Mouse (Mus musculus): ENCODE measurements around the gene Arhgef2.

Gene Arhgef2

DNA sequence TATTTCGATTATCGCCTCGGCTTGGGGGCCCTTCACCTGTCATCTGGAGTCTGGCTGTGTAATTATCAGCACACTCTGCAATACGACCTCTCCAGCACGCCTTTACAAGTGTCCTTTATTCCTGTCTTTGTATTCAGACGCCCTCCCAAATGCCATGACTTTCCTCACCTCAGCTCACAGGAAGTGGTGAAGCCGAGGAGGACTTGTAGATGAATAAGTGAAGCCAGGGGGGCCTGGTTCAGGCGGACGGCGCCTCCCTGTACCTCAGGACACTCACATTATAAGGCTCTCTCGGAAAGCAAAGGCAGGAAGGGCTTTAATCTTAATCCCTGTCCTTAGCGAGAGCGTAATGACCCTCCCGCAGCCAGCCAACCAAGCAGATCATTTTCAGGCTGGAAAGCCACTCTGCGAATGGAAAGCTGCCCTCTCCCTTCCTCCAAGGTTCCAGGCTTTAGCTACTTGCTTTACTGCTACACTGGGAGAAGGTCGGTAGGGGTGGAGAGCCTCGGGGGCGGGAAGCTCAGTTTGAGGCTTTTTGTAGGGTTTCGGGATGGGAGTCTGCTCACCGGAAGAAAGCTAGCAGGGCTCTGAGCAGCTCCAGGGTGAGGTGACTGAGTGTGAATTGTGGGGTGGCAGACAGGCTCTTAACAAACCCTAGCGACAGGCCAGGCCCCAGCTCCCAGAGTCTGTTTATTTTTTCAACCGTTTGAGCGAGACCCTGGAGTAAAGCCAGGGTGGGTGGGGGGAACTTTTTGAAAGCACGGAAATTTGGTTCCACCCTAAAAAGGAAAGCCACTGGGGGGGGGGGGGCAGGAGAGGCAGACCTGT is 16.6 kb downstream of the Arhgef2 start:
- DNase-seq = peak; percentile 84

DNA sequence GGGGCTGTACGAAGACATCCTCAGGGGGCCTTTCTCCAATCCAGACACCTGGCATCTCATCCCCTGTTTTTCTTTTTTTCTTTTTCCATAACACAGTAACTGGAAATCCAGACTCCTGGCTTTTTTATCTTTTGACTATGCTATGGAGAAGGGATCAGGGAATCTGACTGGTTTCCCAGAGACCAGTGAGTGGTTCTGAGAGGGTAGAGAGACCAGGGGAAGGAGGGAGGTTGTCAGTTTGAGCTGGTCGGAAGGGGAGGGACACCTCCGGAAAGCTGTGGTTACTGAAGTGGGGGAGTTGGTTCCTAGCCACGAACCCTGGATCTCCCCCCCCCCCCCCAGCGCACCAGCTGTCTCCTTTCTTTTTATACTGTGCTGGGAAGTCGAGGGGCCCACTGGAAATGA is 17.2 kb downstream of the Arhgef2 start:
- DNase-seq = peak; percentile 71

DNA sequence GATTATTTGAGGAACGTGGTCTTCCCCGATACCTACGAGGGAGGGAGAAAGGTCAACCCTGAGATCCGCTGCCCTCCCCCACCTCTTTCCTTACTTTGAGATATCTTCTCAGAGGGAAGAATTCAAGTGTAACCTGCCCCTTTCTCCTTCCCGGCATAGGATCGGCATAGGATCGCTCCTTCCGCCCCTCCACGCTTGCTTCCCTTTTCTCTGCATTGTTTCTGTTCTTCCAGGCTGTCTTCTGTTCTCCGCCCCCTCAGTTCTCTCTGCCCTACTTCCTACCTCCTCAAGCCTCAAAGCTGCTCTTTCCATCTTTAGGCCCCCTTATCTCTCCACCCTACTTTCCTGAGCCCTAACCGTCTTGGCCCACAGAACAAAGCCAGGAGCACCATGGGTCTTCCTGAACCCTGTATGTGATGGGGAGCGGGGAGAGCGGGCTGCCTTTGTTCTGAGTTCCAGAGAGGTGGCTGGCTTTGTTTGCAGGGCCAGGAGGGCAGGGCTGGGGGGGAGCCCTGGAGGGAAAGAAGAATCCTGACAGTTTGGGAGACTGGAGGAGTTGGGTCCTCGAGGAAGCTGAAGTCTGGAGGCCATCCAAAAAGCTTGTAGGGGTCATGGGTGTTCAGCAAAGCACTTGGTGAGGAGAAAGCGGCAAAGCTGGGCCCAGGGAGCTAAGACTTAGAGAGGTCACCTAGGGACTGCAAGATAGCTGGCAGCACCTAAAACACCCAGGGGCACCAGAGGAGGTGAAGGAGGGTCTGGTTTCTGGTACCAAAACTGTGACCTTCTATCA is 17.8 kb downstream of the Arhgef2 start:
- peak; percentile 57 for DNase-seq

DNA sequence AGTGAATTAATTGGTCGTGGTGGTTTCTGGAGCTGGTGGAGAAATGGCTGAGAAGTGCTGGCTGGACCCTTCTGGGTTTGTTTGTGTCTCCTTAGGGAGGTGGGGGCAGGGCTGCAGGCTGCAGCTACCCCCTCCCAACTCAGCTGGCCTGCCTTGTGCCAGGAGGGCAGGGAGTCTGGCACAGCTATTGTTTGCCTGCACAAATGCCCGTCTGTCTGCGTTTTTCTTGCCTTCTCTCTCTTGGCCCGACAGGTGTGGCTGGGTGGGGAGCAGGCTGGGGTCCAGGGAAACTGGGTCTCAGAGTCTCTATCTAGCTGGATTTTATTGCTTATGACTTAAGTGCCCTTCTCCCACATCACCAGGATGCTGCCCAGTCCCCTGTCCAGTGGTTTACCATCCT is 18.6 kb downstream of the Arhgef2 start:
- no peak for DNase-seq

DNA sequence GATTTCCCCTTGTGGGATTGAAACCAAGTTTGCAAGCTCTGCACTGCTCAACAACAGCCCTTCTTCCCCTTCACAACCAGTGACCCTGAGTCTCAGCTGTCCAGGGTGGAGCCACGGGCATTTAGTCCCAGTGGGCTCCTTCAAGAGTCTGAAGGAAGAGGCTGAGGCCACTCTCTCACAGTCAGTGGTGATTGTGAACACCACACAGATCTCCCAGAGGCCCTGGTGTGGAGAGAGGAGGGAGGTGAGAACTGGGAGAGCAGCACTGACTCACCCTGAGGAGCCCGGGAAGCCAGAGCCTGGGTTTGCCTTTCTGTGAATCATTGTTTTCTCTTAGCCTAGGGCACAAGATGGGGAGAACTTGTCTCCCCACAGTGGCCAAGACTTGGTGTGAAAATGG is 19.2 kb downstream of the Arhgef2 start:
- no peak for DNase-seq

DNA sequence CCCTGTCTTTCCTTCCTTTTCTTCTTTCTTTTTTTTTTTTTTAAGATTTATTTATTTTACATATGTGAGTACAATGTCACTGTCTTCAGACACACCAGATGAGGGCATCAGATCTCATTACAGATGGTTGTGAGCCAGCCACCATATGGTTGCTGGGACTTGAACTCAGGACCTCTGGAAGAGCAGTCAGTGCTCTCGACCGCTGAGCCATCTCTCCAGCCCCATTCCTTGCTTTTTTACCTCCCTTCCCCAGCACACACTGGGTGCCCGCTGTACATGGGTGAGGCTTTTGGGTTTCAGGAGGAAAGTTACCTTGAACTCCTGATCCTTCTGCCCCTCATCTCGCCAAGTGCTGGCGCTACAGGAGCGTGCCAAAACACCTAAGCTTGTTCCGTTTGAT is 19.8 kb downstream of the Arhgef2 start:
- no peak for DNase-seq

DNA sequence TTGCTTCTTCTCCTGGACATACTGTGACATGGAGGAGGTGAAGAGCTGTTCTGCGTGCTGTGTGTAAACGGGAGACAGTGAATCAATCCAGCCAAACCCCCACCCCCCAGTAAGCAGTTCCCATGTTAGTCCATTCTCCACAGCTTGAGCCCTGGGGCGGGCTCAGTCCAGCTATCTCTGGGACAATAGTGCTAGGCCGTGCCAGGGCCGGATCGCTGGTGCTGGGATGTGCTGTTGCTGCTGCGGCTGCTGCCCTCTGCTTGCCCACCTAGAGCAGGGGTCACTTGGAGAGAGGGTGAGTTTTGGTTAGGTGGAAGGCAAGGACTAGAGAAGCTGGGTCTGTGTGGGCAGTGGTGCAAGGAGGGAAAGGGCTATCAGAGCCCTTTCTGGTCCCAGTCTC is 20.6 kb downstream of the Arhgef2 start:
- no peak for DNase-seq

DNA sequence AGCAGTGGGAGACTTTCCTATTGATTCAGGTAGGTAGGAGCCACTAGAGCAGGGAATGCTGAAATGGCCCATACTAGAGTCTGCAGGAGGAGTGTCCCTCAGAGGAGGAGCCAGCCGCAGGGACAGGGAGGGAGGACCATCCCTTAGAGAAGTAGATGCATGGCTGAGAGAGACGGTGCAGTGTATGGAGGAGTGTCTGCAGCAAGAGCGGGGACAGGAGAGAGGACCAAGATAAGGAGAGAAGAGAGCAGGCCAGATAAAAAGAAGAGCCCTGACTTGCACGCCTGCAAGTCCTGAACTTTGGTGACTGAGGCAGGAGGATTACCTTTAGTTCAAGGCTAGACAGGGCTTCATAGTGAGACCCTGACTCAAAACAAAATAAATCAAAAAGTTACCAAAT is 21.3 kb downstream of the Arhgef2 start:
- DNase-seq = no peak

DNA sequence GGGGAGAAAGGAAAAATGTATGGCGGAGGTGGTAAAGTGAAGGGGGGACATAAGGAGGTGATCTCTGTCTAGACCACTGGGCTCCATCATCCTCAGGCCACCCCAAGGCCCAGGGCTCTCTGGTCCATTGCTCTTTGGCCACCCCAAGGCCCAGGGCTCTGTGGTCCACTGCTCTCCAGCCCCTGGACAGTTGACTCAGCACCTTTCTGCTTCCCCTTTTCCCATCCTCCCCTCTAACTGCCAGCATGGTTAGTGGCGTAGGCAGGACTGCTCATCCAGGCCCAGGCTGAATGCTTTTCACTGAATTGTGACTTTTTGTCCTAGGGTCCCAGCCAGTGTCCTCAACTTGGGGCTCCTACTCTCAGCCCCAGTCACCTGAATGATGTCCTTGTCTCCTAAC is 21.8 kb downstream of the Arhgef2 start:
- DNase-seq = no peak

DNA sequence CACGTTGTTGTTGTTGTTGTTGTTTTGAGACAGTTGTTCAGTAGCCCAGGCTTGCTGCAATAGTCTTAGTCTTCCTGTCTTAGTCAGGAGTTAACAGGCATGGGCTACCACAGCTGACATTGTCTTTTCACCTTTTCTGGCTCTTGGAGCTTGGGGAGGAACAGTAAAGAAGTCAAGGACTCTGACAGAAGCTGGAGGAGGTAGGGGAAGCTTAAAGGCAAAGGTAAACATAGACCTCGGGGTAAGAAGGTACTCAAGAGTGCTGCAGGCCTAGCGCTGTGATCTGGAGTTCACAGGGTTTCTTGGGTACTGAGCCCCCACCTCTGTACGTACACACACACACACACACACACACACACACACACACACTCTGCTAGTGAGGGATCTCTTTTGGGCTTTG is 23.0 kb downstream of the Arhgef2 start:
- no peak for DNase-seq

DNA sequence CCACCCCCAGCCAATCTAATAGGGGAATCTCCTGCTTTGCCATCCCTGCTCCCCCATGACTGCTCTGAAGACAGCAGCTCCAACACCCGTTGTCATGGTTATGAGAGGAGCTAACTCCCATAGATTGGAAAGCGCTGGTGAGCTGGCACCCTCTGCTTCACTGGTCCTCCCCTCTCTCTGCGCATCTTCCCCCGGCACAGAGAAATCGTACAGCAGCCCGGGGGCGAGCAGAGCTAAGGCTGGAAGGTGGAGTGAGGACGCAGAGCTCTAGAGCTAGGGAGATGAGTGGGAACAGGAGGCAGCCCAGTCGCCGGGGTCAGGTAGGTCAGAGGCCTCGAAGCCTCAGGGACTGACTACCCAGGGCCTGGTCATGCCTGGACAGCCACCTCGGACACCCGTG is 23.5 kb downstream of the Arhgef2 start:
- DNase-seq = no peak

DNA sequence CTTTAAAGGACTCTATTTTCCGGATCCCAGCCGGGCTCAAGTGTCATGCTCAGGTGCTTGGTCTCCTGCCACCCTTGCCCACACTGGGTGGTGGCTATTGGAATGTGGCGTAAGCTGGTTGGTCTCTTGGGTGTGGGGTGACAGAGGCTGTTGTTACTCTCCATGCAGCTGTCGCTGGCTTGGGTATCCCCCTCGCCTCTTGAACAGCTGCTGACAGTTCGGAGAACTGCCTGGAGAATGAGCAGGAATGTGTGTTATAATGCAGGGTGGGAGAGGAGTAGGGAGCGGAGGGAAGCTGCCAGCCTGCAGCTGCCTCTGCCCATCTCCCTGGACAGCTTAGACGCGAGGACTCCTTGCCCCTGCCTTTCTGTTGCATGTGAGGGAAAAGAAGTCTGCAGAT is 24.3 kb downstream of the Arhgef2 start:
- no peak for DNase-seq

DNA sequence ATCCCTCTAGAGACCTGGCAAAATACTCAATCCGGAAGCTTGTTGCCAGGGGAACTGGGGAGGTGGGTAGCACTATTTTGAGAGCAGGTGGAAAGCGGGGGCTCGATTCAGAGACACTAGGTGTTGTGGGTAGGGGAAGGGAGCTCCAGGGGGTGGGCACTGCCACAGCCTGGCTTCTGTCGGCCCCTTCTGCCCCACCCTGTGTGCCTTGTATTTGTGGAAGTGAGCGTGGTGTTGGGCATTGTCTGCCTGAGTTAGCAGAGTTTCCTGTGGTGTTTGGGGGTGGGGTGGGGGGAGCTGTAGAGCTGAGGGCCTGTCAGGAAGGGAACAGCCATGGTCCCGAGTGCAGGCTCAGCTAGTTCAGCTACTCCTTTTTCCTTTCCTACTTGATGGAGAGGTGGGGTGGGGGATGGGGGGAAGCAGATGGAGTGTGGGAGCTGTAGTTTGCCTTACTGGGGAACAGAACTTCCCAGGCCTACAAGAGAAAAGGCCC is 25.1 kb downstream of the Arhgef2 start:
- peak; percentile 79 for DNase-seq

DNA sequence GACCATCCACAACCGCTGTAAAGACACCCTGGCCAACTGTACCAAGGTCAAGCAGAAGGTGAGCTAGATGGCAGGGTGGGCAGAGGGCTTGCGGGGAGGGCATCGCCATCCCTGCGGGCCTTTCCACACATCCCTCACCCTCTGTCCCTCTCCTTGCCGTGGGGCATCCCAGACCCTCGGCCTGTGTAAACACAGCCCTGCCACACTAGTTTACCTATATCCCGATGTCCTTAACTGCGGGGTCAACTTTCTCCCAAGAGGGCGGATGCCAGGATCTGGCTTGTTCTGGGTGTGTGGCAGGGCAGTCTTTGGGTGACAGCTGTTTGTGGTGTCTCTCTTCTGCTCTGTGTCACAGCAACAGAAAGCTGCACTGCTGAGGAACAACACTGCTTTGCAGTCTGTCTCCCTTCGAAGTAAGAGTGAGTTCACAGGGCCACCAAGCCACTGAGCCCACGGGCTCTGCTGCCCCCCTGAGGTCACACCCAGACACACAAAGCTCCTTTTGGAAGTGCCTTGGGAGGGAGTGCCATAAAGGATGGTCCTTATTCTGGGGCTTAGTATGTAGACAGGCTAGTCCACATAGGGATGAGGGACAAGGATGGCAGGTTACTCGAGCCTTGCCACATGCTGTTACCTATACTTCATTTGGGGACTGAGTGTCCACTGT is 26.3 kb downstream of the Arhgef2 start:
- peak; percentile 54 for DNase-seq

DNA sequence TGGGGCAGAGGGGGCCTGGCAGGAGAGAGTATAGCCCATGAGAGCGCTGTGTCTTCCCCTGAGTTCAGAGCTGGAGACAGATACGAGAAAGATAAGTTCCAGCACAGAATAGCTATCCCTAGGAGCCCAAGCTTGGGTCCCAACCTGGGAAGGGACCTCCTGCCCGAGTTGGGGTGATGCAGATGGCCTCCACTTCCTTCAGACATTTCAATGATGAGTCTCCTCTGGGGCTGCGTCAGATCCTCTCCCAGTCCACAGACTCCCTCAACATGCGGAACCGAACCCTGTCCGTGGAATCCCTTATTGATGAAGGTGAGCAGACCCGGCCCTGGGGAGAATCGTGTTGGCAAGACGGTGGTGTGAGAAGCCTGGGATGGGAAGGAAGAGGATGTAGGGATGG is 27.3 kb downstream of the Arhgef2 start:
- DNase-seq = no peak

DNA sequence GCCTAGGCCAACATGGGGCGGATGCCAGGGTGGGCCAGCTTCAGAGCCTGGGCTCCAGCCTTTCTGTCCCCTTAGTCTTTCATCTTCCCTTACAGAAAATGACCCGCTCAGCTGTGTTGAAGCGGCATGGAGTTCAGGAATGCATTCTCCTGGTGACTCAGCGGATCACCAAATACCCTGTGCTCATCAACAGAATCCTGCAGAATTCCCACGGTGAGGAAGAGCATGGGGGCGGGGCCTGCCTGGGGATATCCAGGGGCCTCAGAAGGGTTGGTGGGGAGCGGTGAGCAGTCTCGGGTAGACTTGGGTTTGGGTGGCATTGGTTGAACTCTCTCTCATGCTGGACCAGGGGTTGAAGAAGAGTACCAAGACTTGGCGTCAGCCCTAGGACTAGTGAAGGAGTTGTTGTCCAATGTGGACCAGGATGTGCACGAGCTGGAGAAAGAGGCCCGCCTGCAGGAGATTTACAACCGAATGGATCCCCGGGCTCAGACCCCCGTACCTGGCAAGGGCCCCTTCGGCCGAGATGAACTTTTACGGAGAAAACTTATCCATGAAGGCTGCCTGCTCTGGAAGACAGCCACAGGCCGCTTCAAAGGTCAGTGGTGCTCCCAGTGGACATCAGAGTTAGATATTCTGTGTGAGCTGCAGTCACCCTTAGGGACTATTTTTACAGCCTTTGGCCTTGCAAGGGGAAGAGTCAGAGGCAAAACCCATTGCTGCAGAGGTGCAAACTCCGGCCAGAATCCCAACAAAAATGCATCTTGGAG is 29.9 kb downstream of the Arhgef2 start:
- DNase-seq = no peak

DNA sequence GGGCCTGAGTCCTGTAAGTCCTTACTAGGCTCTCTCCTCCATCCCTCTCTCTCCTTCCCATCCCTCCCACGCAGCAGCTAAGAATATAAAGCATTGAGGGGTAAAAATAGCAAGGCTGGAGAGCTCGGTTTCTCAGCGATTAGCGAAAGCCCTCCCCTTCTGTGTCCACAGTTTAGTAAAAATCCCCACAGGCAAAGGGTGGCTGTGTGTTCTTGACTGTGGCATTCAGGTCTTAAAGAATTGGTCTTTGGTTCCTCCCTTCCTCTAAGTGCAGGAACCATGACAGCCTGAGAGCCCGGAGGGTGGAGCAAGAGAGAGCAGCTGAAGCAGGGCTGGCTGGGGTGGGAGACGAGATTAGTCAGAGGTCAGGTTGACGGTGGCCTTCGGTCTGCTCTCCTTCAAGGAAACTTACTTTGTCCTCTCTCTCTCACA is 30.8 kb downstream of the Arhgef2 start:
- no peak for DNase-seq

DNA sequence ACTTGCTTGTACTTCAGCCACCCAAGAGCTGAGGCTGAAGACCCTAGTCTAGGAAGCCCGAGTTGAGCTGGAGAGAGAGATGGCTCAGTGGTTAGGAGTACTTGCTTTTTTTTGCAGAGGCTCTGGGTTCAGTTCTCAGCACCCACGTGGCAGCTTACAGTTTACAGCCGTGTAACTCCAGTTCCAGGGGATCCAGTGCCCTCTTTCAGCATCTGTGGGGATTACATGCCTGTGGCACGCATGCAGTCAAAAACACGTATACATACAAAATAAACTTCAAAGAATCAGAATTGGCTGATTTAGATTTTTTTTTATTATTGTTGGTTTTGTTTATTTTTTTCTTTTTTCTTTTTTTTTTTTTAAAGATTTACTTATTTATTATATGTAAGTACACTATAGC is 31.4 kb downstream of the Arhgef2 start:
- no peak for DNase-seq

DNA sequence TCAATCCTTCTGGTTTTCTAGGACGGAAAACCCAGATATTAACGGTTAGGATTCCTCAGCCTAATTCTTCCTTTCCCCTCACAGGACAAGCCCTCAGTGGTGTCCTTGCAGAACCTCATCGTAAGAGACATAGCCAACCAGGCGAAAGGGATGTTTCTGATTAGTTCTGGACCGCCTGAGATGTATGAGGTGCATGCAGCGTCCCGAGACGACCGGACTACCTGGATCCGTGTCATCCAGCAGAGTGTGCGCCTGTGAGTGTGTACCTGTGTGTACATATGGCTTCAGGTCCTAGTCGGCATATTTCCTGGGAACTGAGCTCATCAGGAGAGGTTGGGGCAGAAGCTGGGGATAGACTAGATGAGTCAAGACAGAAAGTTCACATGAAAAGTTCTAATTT is 33.5 kb downstream of the Arhgef2 start:
- DNase-seq = no peak

DNA sequence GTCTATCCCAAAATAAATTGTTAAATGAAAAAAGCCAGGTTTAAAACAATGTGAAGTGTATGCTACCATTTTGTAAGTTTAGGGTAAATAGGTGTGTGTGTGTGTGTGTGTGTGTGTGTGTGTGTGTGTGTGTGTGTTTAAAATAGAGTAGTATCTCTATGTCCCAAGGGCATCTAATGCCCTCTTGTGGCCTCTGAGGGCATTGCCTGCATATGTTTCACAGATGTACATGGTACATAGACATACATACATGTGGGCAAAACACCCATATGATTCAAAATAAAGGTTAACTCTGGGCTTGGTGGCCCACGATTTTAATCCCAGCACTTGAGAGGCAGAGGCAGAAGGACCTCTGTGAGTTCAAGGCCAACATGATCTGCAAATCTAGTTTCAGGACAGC is 34.9 kb downstream of the Arhgef2 start:
- DNase-seq = peak; percentile 78

DNA sequence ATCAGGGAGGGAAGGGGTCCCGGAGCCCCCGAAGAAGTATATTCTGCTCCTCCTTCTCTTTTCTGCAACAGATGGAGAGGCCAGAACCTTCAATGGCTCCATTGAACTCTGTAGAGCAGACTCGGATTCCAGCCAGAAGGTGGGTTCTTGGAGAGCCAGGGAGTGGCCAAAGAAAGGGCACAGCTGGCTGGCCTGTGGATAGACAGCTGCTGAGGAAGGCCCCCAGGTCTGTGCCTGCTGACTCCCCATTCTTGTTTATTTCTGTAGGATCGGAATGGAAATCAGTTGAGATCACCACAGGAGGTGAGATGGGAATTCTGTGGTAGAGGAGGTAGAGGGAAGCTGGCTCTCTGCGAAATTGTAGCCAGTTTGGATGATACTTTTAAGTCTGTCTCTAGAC is 37.3 kb downstream of the Arhgef2 start:
- DNase-seq = no peak

DNA sequence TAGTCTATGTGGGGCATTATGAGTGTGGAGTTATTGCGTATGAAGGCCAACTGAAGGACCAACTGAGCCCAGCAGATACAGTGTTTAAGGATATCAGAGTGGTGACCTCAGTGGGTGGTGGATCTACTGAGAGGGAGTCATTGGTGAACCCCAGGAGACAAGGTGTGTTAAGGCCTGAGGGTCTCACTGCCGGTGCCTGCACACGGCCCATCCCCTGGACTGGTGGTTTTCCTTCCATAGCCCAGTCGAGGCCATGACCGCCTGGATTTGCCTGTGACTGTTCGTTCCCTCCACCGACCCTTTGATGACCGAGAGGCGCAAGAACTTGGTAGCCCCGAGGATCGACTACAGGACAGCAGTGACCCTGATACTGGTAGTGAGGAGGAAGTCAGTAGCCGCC is 40.2 kb downstream of the Arhgef2 start:
- no peak for DNase-seq

Measured in lung, postnatal 10 days (tissue).